Mouse (Mus musculus) G1E (cell line): ENCODE data around the gene Adrm1. TPM values are rescaled to one million over a fixed set of nuclear protein-coding genes. Genes with fewer than 3 reads are reported as not detected.

Source experiments
- ATAC-seq: 2 replicates; pipeline ENCODE4 v1.8.0; 2016; ENCODE audit warnings: mild to moderate bottlenecking; ENCODE audit not compliant: insufficient number of reproducible peaks, poor library complexity, low FRiP score, severe bottlenecking; ENCODE audit errors: extremely low read depth
- DNase-seq: peaks from one replicate; pipeline ENCODE4 v3.0.0; 2012; ENCODE audit warnings: low spot score
- H3K27me3 ChIP-seq: 2 replicates; pipeline ENCODE4 v1.6.1; 2012; ENCODE audit warnings: mild to moderate bottlenecking, low read length, inconsistent platforms; ENCODE audit not compliant: insufficient read depth
- H3K36me3 ChIP-seq: replicated peaks from 2 replicates; pipeline ENCODE3; 2012; ENCODE audit warnings: mild to moderate bottlenecking, inconsistent platforms
- H3K4me1 ChIP-seq: 2 replicates; pipeline ENCODE4 v1.6.1; 2012; ENCODE audit warnings: low read depth, low read length, inconsistent platforms, mixed read lengths; ENCODE audit not compliant: insufficient read depth
- H3K4me3 ChIP-seq: 2 replicates; pipeline ENCODE4 v1.5.1; 2012; ENCODE audit warnings: low read depth, mild to moderate bottlenecking, inconsistent platforms, low read length, moderate library complexity, mixed read lengths
- H3K9me3 ChIP-seq: replicated peaks from 2 replicates; pipeline ENCODE4 v1.6.1; 2012; ENCODE audit warnings: inconsistent platforms
- CTCF ChIP-seq: IDR thresholded peaks from 2 replicates; pipeline ENCODE4 v1.5.1; 2012; ENCODE audit warnings: low read depth, low read length, inconsistent platforms, mixed read lengths
- GATA1 ChIP-seq: IDR thresholded peaks from 2 replicates; pipeline ENCODE4 v1.6.1; 2012; ENCODE audit warnings: borderline replicate concordance, low read length, inconsistent platforms, mixed read lengths
- GATA2 ChIP-seq: IDR thresholded peaks from 2 replicates; pipeline ENCODE4 v1.6.1; 2012; ENCODE audit warnings: low read depth, low read length, inconsistent platforms, borderline replicate concordance
- POLR2AphosphoS5 ChIP-seq: IDR thresholded peaks from 2 replicates; pipeline ENCODE4 v1.6.1; 2012; ENCODE audit warnings: low read depth, low read length, inconsistent platforms; ENCODE audit not compliant: insufficient replicate concordance
- TAL1 ChIP-seq: conservative IDR thresholded peaks from 2 replicates; pipeline ENCODE4 v1.6.1; 2012; ENCODE audit warnings: low read depth, low read length, inconsistent platforms, mixed read lengths
- polyA plus RNA-seq: library from polyadenylated mRNA; stranded (reverse); fragments of >175 nt; gene quantifications from 2 replicates; pipeline ENCODE4 v1.2.3, GENCODE M21; 2012
- total RNA-seq, 2 experiments: library from RNA; stranded (forward) in 1 of 2; stranded (reverse) in 1 of 2; fragments of 200-1000 nt in 1 of 2; fragments of >200 nt in 1 of 2; fragmentation: Nextera tagmentation in 1 of 2; gene quantifications; 2 replicates each; pipeline ENCODE4 v1.2.3; 2014 to 2017

The Adrm1 gene
- total and polyA plus RNA-seq, 3 experiments = 66.4 to 554 (median 140) TPM

DNA sequence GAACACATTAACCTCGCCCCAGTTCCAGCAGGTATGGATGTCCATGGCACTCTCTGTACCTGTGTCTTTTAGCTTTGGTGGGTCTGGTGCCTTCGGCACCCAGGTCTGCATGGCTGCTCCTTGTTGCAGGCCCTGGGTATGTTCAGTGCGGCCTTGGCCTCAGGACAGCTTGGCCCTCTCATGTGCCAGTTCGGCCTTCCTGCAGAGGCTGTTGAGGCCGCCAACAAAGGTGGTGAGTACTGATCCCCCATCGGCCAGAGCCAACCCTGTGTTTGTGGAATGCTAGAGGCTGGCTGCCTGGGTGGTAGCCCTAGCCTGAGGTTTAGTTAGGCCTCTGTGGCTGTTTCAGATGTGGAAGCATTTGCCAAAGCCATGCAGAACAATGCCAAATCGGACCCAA is 4.4 kb downstream of the Adrm1 start:
- Histone ChIP-seq H3K27me3 (no peaks in the 10 kb centered on the region; the same call in 1 of the 2 replicates), H3K4me1 (peaks cover 56% of the 10 kb centered on the region), H3K4me3 (no peak overlapping the region), H3K36me3 (peaks cover 88% of the 10 kb centered on the region), H3K9me3 (no peaks in the 10 kb centered on the region)
- ATAC-seq = no peak
- DNase-seq = no peak
- TF ChIP-seq GATA1 (no peak), GATA2 (no peak), TAL1 (no peak), CTCF (no peak), POLR2AphosphoS5 (no peak)

DNA sequence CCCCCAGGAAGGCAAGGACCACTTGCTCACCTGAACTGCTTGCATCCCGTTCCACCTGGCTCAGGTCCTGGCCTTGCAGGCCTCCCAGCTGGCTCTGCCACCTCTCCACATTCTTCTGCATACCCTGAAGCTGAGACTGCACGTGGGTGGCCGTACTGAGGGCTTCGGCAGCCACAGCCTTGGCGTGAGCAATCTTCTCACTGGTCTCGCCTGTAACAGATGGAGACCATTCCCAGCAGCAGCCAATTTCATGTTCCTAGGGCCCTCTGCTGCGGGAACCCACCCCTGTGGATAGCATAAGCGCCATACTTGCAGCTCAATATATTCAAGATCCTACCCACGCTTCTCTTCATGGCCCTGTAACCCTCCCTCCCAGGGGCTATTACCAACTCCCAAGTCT is 10.3 kb downstream of the Adrm1 start:
- no peaks in the 10 kb centered on the region; the same call in 1 of the 2 replicates for H3K27me3 ChIP-seq
- no peak for DNase-seq
- no peak for TF ChIP-seq TAL1
- TF ChIP-seq POLR2AphosphoS5 = no peak
- peaks cover 99% of the 10 kb centered on the region for H3K36me3 ChIP-seq
- no peak for ATAC-seq
- no peak overlapping the region for H3K4me3 ChIP-seq
- peaks cover 13% of the 10 kb centered on the region for H3K4me1 ChIP-seq
- no peaks in the 10 kb centered on the region for H3K9me3 ChIP-seq

DNA sequence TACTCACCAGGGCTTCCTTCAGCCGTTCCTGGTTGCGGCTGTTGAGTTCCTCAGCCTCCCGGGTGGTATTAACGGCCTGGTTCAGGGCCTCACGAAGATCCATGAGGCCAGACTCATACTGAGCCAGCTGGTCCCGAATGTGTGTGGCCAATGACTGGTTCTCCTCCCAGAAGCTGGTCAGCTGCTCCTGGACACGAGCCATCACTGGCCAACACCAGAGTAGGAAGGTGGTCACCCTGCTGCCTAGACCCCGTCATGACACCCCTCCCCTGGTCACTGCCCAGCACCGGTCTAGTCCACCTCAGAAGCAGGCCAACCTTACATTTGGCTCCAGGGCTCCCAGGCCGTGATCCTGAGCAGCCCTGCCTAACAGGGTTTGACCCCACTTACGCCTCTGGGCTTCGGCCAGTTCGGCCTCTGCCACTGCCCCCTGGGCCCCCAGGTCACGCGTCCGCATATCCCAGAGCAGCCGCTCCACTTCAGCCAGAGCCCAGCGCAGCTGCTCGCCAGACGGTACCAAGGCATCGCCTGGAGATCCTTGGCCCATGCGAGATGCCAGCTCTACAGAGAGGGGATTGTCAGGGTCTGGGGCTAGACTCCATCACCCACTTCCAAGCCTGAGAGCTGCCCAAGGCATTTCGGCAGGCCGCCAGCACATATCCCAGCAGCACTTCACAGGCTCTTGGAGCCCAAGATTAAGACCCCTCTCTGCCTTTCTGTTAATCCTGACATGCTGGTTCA is 12.9 kb downstream of the Adrm1 start:
- DNase-seq = no peak
- Histone ChIP-seq H3K36me3 (peaks cover 99% of the 10 kb centered on the region), H3K9me3 (no peaks in the 10 kb centered on the region), H3K4me3 (no peak overlapping the region), H3K4me1 (peaks cover 4% of the 10 kb centered on the region; the same call in 1 of the 2 replicates), H3K27me3 (no peaks in the 10 kb centered on the region; the same call in 1 of the 2 replicates)
- TF ChIP-seq TAL1 (no peak), CTCF (no peak), POLR2AphosphoS5 (no peak), GATA2 (no peak), GATA1 (no peak)
- ATAC-seq = no peak

DNA sequence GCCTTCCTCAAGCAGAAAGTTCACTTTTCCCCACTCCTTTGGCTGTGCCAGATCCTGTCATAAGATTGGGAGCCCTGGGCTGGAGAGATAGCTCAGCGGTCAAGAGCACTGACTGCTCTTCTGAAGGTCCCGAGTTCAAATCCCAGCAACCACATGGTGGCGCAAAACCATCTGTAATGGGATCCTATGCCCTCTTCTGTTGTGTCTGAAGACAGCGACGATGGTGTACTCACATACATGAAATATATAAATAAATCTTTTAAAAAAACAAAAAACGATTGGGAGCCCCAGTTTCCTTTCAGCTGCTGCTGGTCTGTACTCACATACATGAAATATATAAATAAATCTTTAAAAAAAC is 13.4 kb downstream of the Adrm1 start:
- DNase-seq (no peak), ATAC-seq (no peak)
- TF ChIP-seq TAL1 (no peak), POLR2AphosphoS5 (no peak), CTCF (no peak), GATA1 (no peak), GATA2 (no peak)
- Histone ChIP-seq H3K36me3 (peaks cover 99% of the 10 kb centered on the region), H3K4me3 (no peak overlapping the region), H3K9me3 (no peaks in the 10 kb centered on the region), H3K27me3 (no peaks in the 10 kb centered on the region; the same call in 1 of the 2 replicates), H3K4me1 (peaks cover 4% of the 10 kb centered on the region; the same call in 1 of the 2 replicates)

DNA sequence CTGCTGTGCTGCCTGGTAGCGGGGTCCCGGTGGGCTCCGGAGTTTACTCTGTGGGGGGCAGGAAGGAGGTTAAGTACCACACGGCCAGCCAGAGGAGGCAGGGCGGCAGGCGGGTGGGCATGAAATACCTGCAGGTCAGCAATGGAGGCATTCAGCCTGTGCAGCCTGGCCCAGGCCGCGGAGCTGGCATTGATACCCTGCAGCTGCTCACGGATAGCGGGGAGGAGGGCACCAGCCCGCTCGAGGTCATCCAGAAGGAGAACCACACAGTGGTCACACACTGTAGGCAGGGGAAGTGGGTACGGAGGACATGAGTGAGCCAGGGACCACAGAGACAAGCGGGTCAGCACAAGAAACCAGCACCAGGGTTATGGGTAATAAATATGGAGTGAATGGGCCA is 14.4 kb downstream of the Adrm1 start:
- Histone ChIP-seq H3K9me3 (no peaks in the 10 kb centered on the region), H3K36me3 (peaks cover 99% of the 10 kb centered on the region), H3K4me3 (no peak overlapping the region), H3K27me3 (no peaks in the 10 kb centered on the region; the same call in 1 of the 2 replicates), H3K4me1 (peaks cover 4% of the 10 kb centered on the region; the same call in 1 of the 2 replicates)
- DNase-seq (no peak), ATAC-seq (no peak)
- TF ChIP-seq CTCF = no peak
- TF ChIP-seq TAL1 = no peak
- no peak for TF ChIP-seq POLR2AphosphoS5
- no peak for TF ChIP-seq GATA2
- no peak for TF ChIP-seq GATA1

DNA sequence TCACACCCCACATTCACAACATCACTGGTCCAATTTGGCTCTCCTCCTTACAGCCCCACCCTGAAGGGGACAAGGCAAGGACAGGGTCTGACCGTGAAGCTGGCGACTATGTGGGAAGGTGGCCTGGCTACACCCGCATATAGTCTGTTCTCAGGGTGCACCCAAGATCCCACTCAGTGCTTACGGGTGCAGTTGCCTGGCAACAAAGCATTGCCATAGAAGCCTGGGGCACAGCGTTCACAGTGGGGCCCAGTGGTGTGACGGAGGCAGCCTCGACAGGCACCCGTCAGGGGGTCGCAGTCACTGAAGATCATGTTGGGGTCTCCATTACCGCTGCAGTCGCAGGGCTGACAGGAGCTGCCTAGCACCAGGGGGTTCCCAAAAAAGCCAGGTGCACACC is 16.1 kb downstream of the Adrm1 start:
- no peak for TF ChIP-seq GATA2
- no peak for TF ChIP-seq GATA1
- no peak for TF ChIP-seq POLR2AphosphoS5
- no peak for TF ChIP-seq CTCF
- TF ChIP-seq TAL1 = no peak
- DNase-seq = no peak
- Histone ChIP-seq H3K36me3 (peaks cover 99% of the 10 kb centered on the region), H3K4me3 (no peak overlapping the region), H3K4me1 (0 out of 2 replicates have a peak, but pooled peaks cover 4% of the 10 kb centered on the region), H3K27me3 (no peaks in the 10 kb centered on the region; the same call in 1 of the 2 replicates), H3K9me3 (no peaks in the 10 kb centered on the region)
- no peak for ATAC-seq
